Mouse (Mus musculus): ENCODE results near the gene Phlpp1. TPM values are rescaled to one million over a fixed set of nuclear protein-coding genes. Genes with fewer than 3 reads are reported as not detected.

Phlpp1 gene
- polyA plus RNA-seq, 1 experiment from 2014 or later: 5.5 TPM

GRCm38 (mm10) chr1:106204350-106204749 is 32.8 kb downstream of the Phlpp1 start:
- H3K4me1 ChIP-seq: peaks cover 77% of the 10 kb centered on the region

DNA sequence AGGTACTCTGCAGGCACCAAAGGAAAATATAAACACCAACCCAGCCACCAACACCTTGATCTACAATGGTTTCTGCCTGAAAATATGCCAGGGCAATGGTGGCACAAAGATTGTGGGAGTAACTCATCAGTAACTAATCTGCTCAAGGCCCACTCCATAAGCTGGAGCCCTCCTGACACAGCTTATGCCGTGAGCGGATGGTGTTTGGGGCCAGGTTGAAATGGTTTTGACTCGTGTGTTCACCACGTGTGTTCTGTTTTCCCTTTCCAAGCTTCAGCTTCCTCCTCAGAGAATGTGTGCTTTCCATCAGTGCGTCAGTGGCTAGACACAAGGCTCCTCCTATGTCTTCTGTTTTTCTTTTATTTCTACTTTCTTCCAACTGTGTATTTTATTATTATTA is 37.0 kb downstream of the Phlpp1 start:
- no peak overlapping the region for H3K4me3 ChIP-seq
- no peaks in the 10 kb centered on the region; the same call in 1 of the 2 replicates for H3K36me3 ChIP-seq (replicated peaks)
- H3K4me1 ChIP-seq: peaks cover 44% of the 10 kb centered on the region
- H3K27ac ChIP-seq: no peak overlapping the region
- no peaks in the 10 kb centered on the region for H3K27me3 ChIP-seq (ENCODE audit: poor library complexity, severe bottlenecking)
- DNase-seq (ENCODE audit: extremely low spot score, low spot score): no peak
- WGBS: 81% methylated on average over 5 of the region's 5 CpGs
- no peaks in the 10 kb centered on the region for H3K9me3 ChIP-seq

More at GRCm38 (mm10) chr1:106204350-106204749, 32.8 kb downstream of the Phlpp1 start:
- no peak overlapping the region; the same call in 1 of the 2 replicates for H3K27ac ChIP-seq
- H3K9me3 ChIP-seq: no peaks in the 10 kb centered on the region
- H3K27me3 ChIP-seq (ENCODE audit: poor library complexity, severe bottlenecking): no peaks in the 10 kb centered on the region
- H3K36me3 ChIP-seq (replicated peaks): no peaks in the 10 kb centered on the region; the same call in 1 of the 2 replicates
- H3K4me3 ChIP-seq: no peak overlapping the region
- DNase-seq (ENCODE audit: extremely low spot score, low spot score): no peak
- 58% methylated on average over 3 of the region's 3 CpGs for WGBS

GRCm38 (mm10) chr1:106210461-106210860 is 38.9 kb downstream of the Phlpp1 start:
- WGBS: 92% methylated on average over 3 of the region's 3 CpGs
- Histone ChIP-seq H3K9me3 (no peaks in the 10 kb centered on the region), H3K27ac (no peak overlapping the region), H3K36me3 (replicated peaks) (no peaks in the 10 kb centered on the region; the same call in 1 of the 2 replicates), H3K4me1 (peaks cover 26% of the 10 kb centered on the region), H3K27me3 (ENCODE audit: poor library complexity, severe bottlenecking) (no peaks in the 10 kb centered on the region), H3K4me3 (no peak overlapping the region)
- DNase-seq (ENCODE audit: extremely low spot score, low spot score): no peak

GRCm38 (mm10) chr1:106211146-106211545 is 39.6 kb downstream of the Phlpp1 start:
- WGBS: 90% methylated on average over 5 of the region's 5 CpGs
- Histone ChIP-seq H3K27ac (no peak overlapping the region), H3K4me3 (no peak overlapping the region), H3K36me3 (replicated peaks) (no peaks in the 10 kb centered on the region; the same call in 1 of the 2 replicates), H3K4me1 (peaks cover 26% of the 10 kb centered on the region), H3K9me3 (no peaks in the 10 kb centered on the region), H3K27me3 (ENCODE audit: poor library complexity, severe bottlenecking) (no peaks in the 10 kb centered on the region)
- no peak for DNase-seq (ENCODE audit: extremely low spot score, low spot score)

DNA sequence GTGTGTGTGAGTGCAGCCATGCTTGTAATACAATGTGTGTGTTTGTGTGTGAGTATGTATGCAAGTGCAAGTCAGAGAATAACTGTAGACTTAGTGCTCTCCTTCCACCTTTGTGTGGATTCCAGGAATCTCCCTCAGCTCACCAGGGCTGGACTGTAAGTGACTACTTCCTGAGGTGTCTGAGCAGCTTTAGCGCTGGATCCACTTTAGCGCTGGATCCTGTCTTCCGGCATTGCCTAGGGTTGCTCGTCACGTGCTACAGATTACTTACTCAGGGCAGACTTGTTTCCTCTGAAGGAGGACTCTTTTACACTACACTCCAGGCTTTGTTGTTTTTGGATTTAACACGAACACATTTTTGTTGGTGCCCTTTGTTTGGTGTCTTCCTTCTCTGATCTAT is 48.9 kb downstream of the Phlpp1 start:
- H3K27me3 ChIP-seq (ENCODE audit: poor library complexity, severe bottlenecking): no peaks in the 10 kb centered on the region

GRCm38 (mm10) chr1:106221371-106221770 is 49.8 kb downstream of the Phlpp1 start:
- H3K27me3 ChIP-seq (ENCODE audit: poor library complexity, severe bottlenecking): no peaks in the 10 kb centered on the region
- DNase-seq (ENCODE audit: extremely low spot score, low spot score): no peak
- no peak overlapping the region for H3K27ac ChIP-seq
- peaks cover 19% of the 10 kb centered on the region for H3K4me1 ChIP-seq
- 74% methylated on average over 1 of the region's 1 CpGs for WGBS
- H3K9me3 ChIP-seq: no peaks in the 10 kb centered on the region; the same call in 1 of the 2 replicates
- H3K36me3 ChIP-seq (replicated peaks): no peaks in the 10 kb centered on the region; the same call in 1 of the 2 replicates
- H3K4me3 ChIP-seq: no peak overlapping the region

More for the DNA sequence above, 48.9 kb downstream of the Phlpp1 start:
- no peaks in the 10 kb centered on the region; the same call in 1 of the 2 replicates for H3K9me3 ChIP-seq
- WGBS: 67% methylated on average over 6 of the region's 6 CpGs
- no peaks in the 10 kb centered on the region; the same call in 1 of the 2 replicates for H3K36me3 ChIP-seq (replicated peaks)
- H3K4me3 ChIP-seq: no peak overlapping the region
- peaks cover 19% of the 10 kb centered on the region for H3K4me1 ChIP-seq
- H3K27ac ChIP-seq: no peak overlapping the region
- DNase-seq (ENCODE audit: extremely low spot score, low spot score): no peak

GRCm38 (mm10) chr1:106221964-106222363 is 50.4 kb downstream of the Phlpp1 start:
- Histone ChIP-seq H3K4me1 (peaks cover 19% of the 10 kb centered on the region), H3K9me3 (no peaks in the 10 kb centered on the region; the same call in 1 of the 2 replicates), H3K27me3 (ENCODE audit: poor library complexity, severe bottlenecking) (no peaks in the 10 kb centered on the region), H3K4me3 (no peak overlapping the region), H3K36me3 (replicated peaks) (no peaks in the 10 kb centered on the region; the same call in 1 of the 2 replicates), H3K27ac (no peak overlapping the region)
- 11% methylated on average over 2 of the region's 2 CpGs for WGBS
- DNase-seq (ENCODE audit: extremely low spot score, low spot score): no peak

DNA sequence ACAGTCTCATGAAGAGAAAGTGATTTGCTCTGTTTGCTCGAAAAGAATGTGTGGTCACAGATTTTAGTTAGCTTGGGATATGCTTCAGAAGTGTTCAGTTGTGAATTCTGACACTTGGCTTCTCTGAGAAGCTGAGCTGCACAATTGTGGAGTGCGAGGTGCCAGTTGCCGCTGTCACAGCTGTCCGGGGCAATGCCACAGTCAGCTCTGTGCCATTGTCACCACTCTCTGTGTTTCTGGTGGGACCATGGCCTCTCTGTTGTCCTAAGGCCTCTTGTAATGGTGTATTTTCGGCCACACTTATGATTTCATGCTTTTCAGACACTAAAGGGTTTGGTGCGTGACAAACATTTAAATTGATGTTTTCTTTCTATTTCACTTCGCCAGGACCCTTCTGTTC is 55.1 kb downstream of the Phlpp1 start:
- Histone ChIP-seq H3K36me3 (replicated peaks) (no peaks in the 10 kb centered on the region; the same call in 1 of the 2 replicates), H3K4me1 (peaks cover 10% of the 10 kb centered on the region), H3K9me3 (no peaks in the 10 kb centered on the region; the same call in 1 of the 2 replicates), H3K4me3 (no peak overlapping the region), H3K27me3 (ENCODE audit: poor library complexity, severe bottlenecking) (no peaks in the 10 kb centered on the region), H3K27ac (no peak overlapping the region)
- WGBS: 91% methylated on average over 7 of the region's 7 CpGs
- DNase-seq (ENCODE audit: extremely low spot score, low spot score): no peak

- Histone ChIP-seq H3K27me3 (ENCODE audit: poor library complexity, severe bottlenecking) (no peaks in the 10 kb centered on the region), H3K36me3 (replicated peaks) (no peaks in the 10 kb centered on the region; the same call in 1 of the 2 replicates), H3K9me3 (no peaks in the 10 kb centered on the region), H3K4me1 (no peaks in the 10 kb centered on the region), H3K4me3 (no peak overlapping the region), H3K27ac (no peak overlapping the region)
- WGBS: 85% methylated on average over 3 of the region's 3 CpGs
- DNase-seq (ENCODE audit: extremely low spot score, low spot score): no peak
Observed at GRCm38 (mm10) chr1:106230313-106230712, 58.8 kb downstream of the Phlpp1 start.

DNA sequence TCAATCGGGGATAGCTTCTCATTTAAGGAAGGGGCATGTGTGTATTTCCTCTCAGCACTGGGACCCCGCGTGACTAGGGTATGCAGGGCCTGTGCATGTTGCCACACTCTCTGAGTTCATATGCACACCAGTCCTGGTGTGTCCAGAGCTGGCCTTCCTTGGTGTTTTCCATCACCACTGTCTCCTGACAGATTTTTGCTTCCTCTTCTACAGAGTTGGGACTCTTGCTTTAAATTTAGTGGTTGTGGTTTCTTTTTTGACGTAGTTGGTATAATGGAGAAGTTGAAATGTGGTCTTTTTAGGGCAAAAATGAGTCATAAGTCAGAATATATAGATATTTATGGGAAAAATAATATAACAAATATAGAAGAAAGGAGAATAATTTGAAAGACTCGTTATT is 59.8 kb downstream of the Phlpp1 start:
- H3K4me3 ChIP-seq: no peak overlapping the region
- no peaks in the 10 kb centered on the region for H3K27me3 ChIP-seq (ENCODE audit: poor library complexity, severe bottlenecking)
- no peak overlapping the region for H3K27ac ChIP-seq
- H3K36me3 ChIP-seq (replicated peaks): no peaks in the 10 kb centered on the region; the same call in 1 of the 2 replicates
- DNase-seq (ENCODE audit: extremely low spot score, low spot score): no peak
- no peaks in the 10 kb centered on the region for H3K4me1 ChIP-seq
- no peaks in the 10 kb centered on the region for H3K9me3 ChIP-seq
- WGBS: 94% methylated on average over 5 of the region's 5 CpGs

- Histone ChIP-seq H3K27ac (no peak overlapping the region), H3K36me3 (replicated peaks) (no peaks in the 10 kb centered on the region; the same call in 1 of the 2 replicates), H3K4me3 (no peak overlapping the region), H3K9me3 (no peaks in the 10 kb centered on the region), H3K27me3 (ENCODE audit: poor library complexity, severe bottlenecking) (no peaks in the 10 kb centered on the region), H3K4me1 (peaks cover 3% of the 10 kb centered on the region)
- WGBS: 90% methylated on average over 3 of the region's 3 CpGs
- DNase-seq (ENCODE audit: extremely low spot score, low spot score): no peak
Observed at GRCm38 (mm10) chr1:106231805-106232459, 60.4 kb downstream of the Phlpp1 start.

- Histone ChIP-seq H3K9me3 (no peaks in the 10 kb centered on the region), H3K4me3 (no peak overlapping the region), H3K27me3 (ENCODE audit: poor library complexity, severe bottlenecking) (no peaks in the 10 kb centered on the region), H3K36me3 (replicated peaks) (no peaks in the 10 kb centered on the region; the same call in 1 of the 2 replicates), H3K27ac (no peak overlapping the region), H3K4me1 (peaks cover 6% of the 10 kb centered on the region)
- DNase-seq (ENCODE audit: extremely low spot score, low spot score): no peak
- 87% methylated on average over 4 of the region's 4 CpGs for whole genome bisulfite sequencing
Observed at GRCm38 (mm10) chr1:106232460-106232850, 60.9 kb downstream of the Phlpp1 start.

DNA sequence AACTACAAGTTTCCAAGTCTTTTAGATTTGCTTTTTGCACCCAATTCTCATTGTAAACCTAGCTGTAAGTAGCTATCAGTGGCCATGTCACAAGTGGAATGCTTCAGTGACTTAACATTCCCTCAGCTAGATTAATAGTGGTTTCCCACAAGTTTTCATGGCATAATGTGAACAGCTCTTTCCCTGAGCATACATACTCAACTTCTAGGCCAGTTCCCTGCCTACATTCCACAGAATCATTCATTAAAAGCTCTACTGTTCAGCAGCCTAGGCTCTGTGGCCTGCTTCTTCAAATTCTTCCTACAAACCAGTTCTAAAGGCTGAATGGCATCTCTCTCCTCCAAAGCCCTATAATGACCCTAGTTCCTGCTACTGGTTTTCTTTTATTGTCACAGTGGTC is 65.4 kb downstream of the Phlpp1 start:
- Histone ChIP-seq H3K4me3 (no peak overlapping the region), H3K9me3 (no peaks in the 10 kb centered on the region), H3K27ac (no peak overlapping the region), H3K4me1 (peaks cover 22% of the 10 kb centered on the region), H3K36me3 (replicated peaks) (no peaks in the 10 kb centered on the region; the same call in 1 of the 2 replicates), H3K27me3 (ENCODE audit: poor library complexity, severe bottlenecking) (no peaks in the 10 kb centered on the region)
- DNase-seq (ENCODE audit: extremely low spot score, low spot score): no peak

All from forebrain, embryonic 10.5 days (tissue).